Mouse (Mus musculus) spleen, adult 18-20 months (tissue): Measurements from ENCODE around the gene Capn9.

Experiments used
- DNase-seq, 2 experiments: peaks; one replicate each; pipeline ENCODE4 v3.0.0; 2022; ENCODE audit warnings: mixed read lengths in 2 of 2

Gene Capn9

DNA sequence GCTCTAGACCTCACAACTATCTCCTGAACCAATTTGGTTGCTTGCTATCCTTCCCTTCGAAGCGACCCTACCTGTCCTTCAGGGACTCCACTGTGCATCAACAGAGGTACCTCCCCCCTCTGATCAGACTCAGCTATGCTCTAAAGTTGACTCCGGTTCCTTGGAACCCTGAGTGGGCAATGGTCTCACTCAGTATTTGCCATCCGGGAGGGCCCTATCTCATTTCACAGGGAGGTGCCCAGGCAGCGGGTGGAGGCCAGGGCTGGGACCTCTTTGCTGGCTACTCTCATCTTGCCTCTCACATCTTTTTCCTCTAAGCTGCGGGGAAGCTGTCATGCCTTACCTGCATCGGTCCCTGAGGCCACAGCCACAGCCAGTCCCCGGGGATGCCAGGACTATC is at the start of gene Capn9:
TSS of gene Capn9 (plus strand) at position 301 of the 400 bp plus-strand sequence.
- no peak for DNase-seq

DNA sequence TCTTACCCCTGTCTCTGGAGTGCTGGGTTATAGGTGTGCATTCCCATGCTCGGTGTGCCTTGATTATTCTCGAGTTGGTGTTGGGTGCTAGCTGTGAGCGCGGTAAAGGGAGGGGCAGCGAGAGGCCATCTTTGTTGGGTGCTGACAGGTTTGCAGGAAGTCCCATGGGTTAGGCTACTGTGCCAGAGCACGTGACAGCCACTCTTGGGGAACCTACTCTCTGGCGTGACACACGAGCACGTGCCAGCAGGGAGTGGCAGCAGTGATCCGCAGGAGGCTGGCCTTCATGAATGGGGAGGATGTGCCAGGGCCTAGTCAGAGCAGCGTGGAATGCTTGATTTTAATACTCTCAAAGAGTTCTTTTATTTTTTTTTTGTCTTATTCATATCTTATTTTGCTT is 49.6 kb upstream of the Capn9 start:
- DNase-seq: no peak

DNA sequence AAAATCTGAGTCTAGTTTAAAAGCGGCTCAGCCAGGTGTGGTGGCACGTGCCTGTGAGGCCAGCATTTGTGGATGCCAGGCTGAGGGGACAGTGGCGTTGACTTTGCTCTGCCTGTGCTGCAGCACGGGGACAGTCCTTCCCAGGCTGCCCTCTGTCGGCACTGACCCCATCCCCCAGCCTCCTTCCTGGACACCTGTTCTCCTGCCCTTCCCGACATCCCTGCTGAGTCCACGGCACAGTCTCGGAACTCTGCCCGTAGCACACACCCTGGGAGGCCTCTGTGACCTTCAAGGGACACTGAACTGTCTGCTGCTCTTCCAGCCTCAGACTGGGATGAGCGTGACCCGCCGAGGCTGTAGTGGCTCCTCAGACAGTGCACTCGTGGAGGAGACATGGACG is 45.8 kb upstream of the Capn9 start:
- DNase-seq: no peak

DNA sequence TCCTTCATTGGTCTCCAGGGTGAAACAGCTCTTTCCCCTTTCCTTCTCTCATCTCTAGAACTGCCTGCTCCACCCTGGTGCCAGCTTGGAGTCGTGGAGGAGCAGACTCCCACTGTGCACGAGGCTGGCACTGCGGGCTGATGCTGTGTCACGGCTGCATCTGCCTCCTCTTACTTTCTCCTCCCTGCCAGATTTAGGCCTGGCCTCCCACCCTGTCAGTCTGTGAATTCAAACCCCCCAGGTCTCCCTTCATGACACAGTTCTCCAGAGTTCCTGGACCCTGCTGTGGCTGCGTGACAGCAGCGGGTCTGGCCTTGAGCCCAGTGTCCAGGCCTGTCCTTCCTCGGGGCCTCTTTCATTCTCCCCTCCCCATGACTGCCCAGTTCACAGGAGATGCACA is 45.4 kb upstream of the Capn9 start:
- DNase-seq: no peak

DNA sequence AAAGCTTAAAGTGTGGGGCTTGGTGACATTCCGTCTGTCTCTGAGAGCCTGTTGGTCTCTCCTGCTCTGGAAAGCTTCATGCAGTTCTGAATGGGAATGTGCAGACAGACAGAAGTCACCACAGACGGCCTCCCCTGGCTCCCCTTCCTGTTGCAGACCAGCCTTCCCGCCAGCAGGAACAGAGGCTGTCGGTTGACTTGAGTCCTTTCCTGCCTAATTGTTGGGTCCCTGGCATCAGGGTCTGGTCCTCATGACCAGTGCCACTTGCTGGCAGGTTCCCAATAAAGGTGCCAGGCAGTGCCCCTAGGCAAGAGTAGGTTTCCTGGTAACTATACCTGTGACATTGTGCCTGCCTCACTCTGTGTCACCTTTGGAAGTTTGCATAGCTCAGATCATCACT is 44.9 kb upstream of the Capn9 start:
- DNase-seq: no peak

DNA sequence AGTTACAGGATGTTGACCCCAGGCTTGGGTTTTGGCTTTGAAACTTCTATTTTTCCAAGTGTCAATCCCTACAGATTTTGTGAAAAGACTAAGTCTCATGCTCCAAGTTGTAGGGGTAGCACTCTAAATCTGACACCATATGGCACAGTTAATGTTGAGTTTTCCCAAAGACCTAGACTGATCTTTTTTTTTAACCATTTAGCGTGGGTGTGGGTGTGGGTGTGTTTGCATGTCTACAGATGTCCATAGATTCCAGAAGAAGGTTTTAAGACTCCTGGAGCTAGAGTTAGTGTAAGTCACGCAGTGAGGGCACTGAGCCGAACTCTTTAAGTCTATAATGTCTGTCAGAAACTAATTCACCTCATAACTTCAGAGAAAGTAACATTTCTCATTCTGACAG is 43.3 kb upstream of the Capn9 start:
- no peak for DNase-seq

DNA sequence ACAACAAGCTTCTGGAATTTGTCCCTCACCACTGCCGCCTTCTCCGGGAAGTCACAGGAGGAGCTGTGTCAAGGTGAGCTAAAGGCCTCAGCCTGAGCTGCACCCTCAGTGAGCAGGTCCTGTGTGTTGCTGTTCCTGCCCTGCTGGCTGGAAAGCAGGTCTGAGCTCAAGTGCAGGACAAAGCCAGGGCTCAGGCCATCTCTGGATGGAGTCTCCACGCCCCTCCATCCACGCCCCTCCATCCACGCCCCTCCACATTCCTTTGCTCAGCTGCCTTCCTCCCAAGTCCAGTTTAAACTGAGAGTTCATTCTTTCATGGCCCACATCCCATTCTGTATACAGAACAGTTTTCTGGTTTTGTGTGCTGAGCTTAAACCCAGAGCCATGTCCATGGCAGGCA is 40.5 kb upstream of the Capn9 start:
- no peak for DNase-seq

DNA sequence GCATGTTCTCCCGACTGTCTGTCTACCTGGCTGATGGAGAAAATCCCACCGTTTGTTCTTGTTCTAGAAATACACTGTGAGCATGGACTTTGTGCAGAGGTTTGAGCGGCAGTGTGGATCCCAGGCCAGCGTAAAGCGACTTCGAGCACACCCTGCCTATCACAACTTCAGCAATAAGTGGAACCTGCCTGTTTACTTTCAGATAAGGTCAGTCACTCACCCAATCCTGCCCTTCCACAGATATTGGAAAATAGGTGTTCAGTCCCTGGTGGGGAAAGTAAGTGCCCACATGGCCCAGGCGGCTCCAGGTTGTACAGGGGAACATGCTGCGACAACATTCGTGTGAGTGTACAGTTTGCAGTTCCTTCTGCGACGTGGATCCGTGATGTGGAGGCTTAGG is 35.0 kb upstream of the Capn9 start:
- no peak for DNase-seq

DNA sequence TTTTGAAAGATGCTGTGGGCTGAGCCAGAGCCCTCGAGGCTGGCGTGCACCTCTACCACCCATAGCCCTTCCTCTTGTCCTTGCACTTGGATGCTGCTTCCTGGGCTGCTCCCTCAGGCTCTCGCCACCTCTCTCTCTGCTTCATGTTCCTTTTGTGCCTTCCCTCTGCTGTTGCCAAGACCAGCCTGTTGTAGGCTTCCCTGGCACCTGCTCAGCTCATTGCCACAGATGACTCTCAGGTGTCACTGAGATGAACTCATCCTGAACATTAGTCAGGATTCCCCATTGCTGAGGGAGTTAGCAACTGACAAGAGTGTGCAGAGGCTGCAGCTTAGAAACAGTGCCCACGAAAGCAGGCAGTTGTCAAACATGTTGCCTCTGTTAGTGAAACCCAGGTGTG is 33.9 kb upstream of the Capn9 start:
- no peak for DNase-seq

DNA sequence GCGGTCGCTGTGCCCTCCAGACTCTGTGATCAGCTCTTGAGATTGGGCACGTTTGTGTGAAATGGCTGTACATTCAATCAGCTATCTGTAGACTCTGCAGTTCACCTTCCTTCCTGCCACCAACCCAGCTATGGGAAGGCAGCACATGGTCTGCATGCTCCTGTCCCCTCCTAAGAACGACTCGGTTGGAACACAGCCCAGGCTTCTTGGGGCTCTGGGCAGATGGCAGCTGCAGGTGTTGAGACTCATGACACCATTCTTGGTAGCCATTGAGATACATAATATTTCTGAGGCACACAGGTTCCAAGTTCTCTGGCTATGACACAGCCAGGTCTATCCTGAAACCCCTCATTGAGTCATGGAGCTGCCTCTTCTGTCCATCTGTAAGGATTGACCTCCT is 32.6 kb upstream of the Capn9 start:
- no peak for DNase-seq

DNA sequence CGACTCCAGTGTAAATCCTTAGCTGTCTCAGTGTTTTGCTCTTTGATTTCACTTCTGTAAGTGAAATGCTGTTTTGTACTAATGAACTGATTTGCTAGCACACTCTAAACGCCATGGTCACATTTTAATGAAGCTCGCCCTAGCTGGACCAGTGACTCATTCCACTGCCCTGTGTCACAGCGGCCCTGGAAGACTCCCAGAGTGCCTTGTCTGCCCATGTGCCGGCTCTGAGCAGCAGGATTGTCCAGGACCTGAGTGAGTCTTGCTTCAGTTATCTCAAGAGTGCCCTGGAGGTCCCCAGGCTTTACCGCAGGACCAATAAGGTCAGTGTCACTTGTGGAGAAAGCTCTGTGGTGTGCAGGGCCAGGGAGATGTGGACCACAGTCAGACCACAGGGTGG is 29.5 kb upstream of the Capn9 start:
- no peak for DNase-seq

DNA sequence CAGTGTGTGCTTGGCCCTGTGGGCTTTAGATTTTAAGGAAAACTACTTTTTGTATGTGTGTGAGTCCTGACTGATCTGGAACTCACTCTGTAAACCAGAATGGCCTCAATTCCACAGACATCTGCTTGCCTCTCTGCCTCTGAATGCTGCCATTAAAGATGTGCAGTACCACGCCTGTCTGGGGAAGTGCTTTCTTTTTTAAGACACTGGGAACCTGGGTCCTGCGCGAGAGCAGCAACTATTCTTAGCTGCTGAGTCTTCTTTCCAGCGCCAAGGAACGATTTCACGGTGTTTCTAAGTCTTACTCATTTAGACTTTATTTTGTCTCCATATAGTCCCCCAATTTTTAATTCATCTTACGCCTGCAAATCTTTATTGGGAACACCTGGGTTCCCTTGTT is 29.1 kb upstream of the Capn9 start:
- no peak for DNase-seq

DNA sequence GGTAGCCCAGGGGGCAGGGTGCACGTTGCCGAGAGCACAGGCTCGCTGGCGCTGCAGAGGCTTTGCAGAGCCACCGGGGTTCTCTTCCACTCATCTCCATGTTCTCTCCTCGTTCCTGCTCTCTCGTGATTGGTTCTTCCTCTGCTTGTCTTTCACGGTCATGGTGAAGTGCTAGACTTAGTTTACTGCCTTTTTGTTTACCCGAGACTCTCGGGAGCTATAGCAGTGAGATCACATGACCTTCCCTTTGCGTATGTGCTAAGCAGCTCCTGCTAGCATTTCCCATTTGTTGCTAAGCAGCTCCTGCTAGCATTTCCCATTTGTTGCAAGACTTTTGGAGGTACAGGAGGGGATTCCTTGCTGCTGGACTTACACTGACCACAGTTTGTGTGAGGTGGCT is 28.6 kb upstream of the Capn9 start:
- no peak for DNase-seq

DNA sequence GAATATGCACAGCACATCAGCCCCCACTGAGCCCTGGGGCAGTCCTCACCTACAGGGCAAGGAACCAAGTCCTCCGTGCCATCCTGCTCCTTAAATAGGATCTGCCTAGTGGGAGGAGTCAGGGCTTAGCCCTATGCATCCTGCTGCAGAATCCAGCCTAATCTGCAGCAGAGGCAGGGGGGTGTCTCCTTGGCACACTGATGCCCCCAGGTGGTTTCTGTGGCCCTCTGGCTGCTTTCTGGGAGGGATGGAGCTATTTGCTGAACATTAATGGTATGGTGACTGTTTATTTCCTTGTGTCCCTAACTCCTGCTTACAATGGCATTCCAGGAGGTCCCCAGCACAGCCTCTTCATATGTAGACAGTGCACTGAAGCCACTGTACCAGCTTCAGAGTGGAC is 27.7 kb upstream of the Capn9 start:
- no peak for DNase-seq

DNA sequence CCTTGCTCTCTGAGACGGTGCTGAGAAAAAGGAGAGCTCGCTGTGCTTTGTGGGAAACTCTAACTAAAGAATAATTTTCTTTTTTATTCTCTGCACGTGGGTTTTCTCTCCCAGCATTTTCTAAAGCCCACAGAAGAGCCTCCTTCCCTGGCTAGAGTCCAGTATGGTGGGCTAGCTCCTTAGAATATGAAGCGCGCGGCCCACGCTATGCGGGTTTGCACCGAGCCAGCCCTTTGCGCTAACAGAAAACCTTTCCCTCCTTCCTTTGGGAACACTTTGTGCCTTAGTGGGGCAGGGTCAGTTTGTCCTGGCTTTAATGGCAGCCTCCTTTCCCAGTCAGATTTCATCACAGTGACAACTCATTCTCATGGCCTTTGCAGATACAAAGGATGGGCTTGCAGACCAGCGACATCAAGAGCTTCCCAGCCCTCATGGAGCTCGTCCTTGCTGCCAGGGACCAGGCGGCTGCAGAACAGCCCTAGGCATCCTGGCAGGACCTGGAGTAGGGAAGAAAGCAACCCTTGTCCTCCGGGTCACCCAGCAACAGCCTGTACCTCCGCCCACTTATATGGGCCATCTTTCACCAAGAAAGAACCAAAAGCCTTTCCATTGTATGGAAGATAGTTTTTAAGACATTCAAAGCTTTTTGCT is 24.8 kb upstream of the Capn9 start:
- DNase-seq: no peak

DNA sequence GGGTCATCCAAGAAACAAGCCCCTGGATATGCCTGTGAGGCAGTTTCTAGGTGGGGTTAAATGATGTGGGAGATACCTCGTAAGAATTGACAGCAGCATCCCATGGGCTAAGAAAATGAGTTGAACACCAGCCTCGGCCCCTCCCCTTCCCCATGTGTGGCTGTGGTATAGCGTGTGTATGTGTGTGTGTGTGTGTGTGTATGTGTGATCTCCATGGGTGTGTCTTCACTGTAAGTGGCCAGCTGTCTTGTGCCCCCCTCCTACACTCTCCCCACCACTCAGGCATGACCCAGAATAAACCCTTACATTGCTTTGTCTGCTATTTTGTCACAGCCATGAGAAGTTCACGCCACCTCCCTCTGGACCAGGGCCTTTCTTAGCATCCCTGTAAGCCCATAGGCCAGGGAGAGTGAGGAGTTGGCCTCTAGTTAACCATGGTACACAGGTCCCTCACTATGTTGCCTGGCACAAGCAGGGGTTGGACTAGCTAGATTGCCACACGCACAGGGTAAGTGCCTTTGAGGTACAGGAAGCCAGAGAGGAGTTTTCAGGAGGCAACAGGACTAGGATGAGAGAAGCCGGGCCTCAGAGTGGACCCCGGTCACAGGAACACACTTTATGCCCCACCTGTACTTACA is 20.7 kb upstream of the Capn9 start:
- DNase-seq: no peak

DNA sequence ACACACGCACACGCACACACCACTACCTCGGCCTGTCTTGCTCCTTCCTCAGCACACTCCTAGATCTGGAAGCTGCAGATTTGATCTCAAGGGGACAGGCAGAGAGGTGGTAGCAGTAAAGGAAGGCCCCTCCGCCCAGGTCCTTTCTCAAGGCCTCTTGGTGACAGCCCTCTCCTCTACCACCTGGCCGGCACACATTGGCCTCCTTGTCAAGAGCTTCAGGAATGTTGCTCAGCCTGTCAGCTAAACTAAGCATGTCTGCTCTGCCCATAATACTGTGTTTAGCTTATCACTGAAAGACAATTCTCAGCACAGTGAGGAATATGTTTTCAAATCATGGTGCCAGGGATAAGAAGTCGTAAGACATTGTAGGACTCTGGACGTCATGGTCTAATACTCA is 19.7 kb upstream of the Capn9 start:
- no peak for DNase-seq

DNA sequence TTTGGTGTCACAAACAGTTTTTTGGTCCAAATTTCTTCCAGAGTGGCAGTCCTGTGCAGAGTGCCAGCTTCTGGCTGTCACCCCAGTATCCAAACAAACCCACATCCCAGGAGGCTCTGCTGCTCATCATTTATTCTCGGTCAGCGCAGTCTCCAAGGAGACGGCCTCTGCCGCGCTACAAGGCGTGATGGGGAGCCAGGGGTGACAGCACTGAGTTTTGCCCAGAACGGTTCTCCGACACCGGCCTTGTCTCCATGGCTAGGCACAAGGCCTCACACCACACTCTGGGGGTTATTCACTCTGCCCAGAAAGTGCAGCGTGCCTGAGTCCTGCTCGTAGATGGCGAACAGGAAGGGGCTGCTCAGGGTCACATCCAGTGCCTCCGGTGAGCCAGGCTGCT is 19.3 kb upstream of the Capn9 start:
- no peak for DNase-seq

DNA sequence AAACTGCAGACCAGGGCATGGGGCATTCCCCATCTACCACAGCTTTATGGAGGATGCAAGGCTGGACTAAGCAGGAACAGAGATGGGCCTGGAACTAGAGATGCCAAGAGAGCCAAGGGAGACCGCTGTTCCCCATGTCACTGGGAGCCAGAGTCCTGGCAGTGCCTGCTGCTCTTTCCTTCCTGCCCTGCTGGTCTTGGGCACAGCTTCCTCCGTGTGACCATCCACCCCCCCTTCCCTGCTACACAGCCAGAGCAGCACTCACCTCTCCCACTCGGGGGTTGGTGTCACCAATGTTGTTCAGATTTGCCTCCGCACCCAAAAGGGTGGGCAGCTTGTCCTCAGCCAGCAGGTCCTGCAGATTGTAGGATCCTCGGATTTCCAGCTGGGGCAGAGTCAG is 18.4 kb upstream of the Capn9 start:
- no peak for DNase-seq

DNA sequence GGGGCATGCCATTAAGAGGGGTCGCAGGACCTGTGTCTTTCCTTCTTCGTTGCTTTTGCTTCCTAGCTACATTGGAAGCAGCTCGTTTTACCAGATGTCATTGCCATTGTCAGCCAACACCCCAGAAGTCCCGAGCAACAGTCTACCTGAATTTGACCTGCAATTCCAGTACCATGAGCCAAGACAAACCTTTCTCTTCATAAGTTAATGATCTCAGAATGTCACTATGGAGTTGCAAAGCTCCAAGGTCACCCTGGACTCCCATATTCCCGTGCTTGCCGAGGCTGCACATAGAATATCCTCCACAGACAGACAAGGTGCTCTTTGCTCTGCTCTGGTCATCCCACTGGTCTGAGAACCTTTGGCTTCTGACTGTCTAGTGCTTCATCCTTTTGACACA is 8.8 kb upstream of the Capn9 start:
- no peak for DNase-seq

DNA sequence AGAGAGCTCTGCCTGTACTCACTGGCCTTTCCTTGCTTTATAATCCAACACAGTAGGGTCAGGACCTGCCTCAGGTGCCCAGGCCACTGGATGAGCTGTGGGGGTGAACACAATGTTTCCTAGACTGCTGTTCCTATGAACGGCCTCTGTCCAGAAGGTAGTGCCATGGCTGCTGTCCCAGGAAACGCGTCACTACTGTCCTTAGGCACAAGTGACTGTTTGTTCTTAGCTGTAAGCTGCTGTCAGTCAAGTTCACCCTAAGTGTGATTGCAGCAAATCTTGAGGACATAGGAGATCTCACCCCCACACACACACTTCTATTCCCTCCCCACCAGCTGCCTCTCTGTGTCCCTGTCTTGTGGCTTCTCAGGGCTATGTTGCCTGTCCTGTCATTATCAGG is 8.3 kb upstream of the Capn9 start:
- no peak for DNase-seq

DNA sequence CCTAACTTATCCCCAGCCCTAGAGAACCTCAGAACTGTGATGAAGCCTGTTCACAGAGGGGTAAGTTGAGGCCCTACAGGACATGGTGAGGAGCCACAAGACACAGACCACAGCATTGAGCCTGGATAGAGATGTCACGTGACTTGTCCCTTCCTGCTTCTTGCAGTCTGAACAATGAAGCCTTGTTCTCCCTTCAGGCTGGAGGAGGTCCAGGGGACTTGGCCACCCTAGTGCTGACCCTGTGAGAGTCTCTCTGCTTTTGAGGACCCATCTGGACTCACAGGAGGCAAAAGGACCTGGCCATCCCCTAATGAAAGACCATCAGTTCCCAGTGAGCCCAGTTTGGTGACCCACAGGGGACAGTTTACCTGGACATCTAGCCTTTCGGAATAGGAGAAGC is 6.8 kb upstream of the Capn9 start:
- DNase-seq: no peak

DNA sequence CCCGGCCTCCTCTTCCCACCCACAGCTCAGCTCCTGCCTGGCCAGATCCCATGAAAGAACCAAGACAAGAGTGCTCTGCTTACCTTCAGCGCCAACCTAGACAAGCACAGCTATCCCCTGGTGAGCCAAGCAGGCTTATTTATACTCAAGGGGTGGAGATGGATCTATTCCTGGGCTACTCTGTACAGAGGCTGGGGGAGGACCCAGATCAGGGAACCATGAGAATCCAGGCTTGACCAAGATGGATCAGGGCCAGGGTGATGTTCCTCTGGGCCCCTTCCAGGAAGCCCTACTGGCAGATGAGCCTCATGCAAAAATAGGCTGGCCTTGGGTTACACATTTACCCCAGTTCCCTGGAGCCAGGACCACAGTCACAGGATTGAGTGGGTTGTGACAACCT is 6.3 kb upstream of the Capn9 start, which contains the start of gene Agt:
TSS of gene Agt (minus strand) at position 114 of the 400 bp plus-strand sequence.
- DNase-seq: no peak

DNA sequence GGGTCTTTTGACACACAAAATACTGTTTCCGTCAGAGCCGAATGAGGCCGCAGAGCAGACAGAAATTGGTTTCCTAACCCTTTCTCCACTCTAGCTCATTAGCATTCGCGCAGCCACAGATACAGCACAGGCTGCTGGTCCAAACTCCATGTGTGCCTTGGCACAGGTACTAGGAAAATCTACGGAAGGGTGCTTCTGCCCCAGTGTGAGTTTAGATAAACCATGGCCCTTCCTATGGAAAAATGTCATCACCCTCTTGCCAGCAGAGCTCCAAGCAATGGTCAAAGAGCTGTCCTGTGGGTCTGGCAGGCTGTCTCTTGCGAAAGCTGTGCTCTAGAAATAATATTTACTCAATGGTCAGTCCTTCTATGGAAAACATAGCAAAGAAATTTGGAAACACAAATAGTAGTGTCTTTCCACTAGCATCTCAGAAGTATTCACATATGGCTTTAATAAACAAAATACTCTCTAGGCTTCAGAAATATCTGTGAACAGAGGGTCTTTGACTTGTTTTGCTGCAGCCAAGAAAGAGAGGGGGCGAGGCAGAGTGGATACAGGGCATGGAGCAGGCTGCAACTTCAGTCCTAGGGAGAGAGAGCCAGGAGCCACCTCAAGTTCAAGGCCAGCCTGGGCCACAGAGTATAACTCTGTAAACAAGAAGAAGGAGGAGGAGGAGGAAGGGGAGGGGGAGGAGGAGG is 4.0 kb upstream of the Capn9 start:
- DNase-seq: no peak

DNA sequence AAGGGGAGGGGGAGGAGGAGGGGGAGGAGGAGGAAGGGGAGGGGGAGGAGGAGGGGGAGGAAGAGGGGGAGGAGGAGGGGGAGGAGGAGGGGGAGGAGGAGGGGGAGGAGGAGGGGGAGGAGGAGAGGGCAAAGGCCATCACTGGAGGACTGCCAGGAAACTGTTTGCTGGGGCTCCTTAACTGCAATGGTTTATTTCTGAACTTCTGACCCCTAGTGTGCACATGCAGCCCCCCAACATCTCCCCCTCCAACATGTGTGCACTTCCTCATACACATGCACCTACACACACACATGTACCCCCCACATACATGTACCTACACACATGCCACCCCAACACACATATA is 3.5 kb upstream of the Capn9 start:
- no peak for DNase-seq
